Mouse (Mus musculus) kidney, postnatal 36 days (tissue): ENCODE data around the gene Ptma.
"Not testable (repeated sequence)": the region's sequence is repeated elsewhere in the genome, so short reads cannot be mapped to it uniquely, and the experiment has no call there.

Experiments used
- DNase-seq, 2 experiments: peaks; one replicate each; pipeline ENCODE4 v3.0.0; 2021 to 2022; ENCODE audit warnings: mixed read lengths in 2 of 2

The Ptma gene

GRCm38 (mm10) chr1:86497361-86497760 is 29.2 kb upstream of the Ptma start:
- peak; percentile 83 to 90 for DNase-seq

GRCm38 (mm10) chr1:86497986-86498385 is 28.5 kb upstream of the Ptma start:
- peak; percentile 81 to 90 for DNase-seq

GRCm38 (mm10) chr1:86498611-86499010 is 27.9 kb upstream of the Ptma start:
- no peak for DNase-seq

- peak; percentile 81 to 93 for DNase-seq
These were observed 26.6 kb upstream of the Ptma start for GRCm38 (mm10) chr1:86499903-86500302.

- DNase-seq = no peak
These were observed 25.8 kb upstream of the Ptma start for GRCm38 (mm10) chr1:86500681-86501080.

GRCm38 (mm10) chr1:86501114-86501532 is 25.4 kb upstream of the Ptma start:
- peak; percentile 45 to 75 for DNase-seq

GRCm38 (mm10) chr1:86501559-86501958 is 25.0 kb upstream of the Ptma start:
- peak; percentile 95 to 98 for DNase-seq

GRCm38 (mm10) chr1:86502221-86503048 is 24.1 kb upstream of the Ptma start:
- no peak for DNase-seq

GRCm38 (mm10) chr1:86503165-86503747 is 23.3 kb upstream of the Ptma start:
- peak in 1 of 2 experiments; percentile 42 for DNase-seq

GRCm38 (mm10) chr1:86503906-86504696 is 22.4 kb upstream of the Ptma start:
- DNase-seq = peak; percentile 98 to 99

GRCm38 (mm10) chr1:86504697-86505421 is 21.7 kb upstream of the Ptma start:
- DNase-seq = peak; percentile 17 to 41

- DNase-seq = peak in 1 of 2 experiments; percentile 25
These were observed 21.1 kb upstream of the Ptma start for GRCm38 (mm10) chr1:86505461-86505860.

GRCm38 (mm10) chr1:86506420-86506819 is 20.1 kb upstream of the Ptma start:
- DNase-seq = no peak

GRCm38 (mm10) chr1:86507866-86508265 is 18.7 kb upstream of the Ptma start:
- DNase-seq = no peak

- DNase-seq = peak; percentile 92 to 97
These were observed 17.1 kb upstream of the Ptma start for GRCm38 (mm10) chr1:86509410-86509809.

GRCm38 (mm10) chr1:86510266-86510665 is 16.3 kb upstream of the Ptma start:
- no peak for DNase-seq

- no peak for DNase-seq
These were observed 15.7 kb upstream of the Ptma start for GRCm38 (mm10) chr1:86510676-86511441.

- no peak for DNase-seq
These were observed 14.3 kb upstream of the Ptma start for GRCm38 (mm10) chr1:86512154-86512720.

GRCm38 (mm10) chr1:86513031-86513430 is 13.5 kb upstream of the Ptma start:
- DNase-seq = not testable (repeated sequence)

- no peak for DNase-seq
These were observed 10.7 kb upstream of the Ptma start for GRCm38 (mm10) chr1:86515715-86516410.

- DNase-seq = no peak
These were observed 9.4 kb upstream of the Ptma start for GRCm38 (mm10) chr1:86517076-86517475.
